Mouse (Mus musculus) heart, embryonic 15.5 days (tissue): Measurements from ENCODE around the gene Stox2. TPM values are rescaled to one million over a fixed set of nuclear protein-coding genes. Genes with fewer than 3 reads are reported as not detected.

Source experiments
- ATAC-seq: fragments of 200-750 bp; cut with Nextera tagmentation; replicated peaks from 2 replicates; pipeline ENCODE4 v1.8.0; 2017; ENCODE audit warnings: low read depth, moderate TSS enrichment; ENCODE audit not compliant: insufficient number of reproducible peaks, insufficient read depth, low FRiP score
- H3K27ac ChIP-seq: fragments of 300-500 bp; sonication (generic); 2 replicates; pipeline ENCODE4 v1.5.1; 2015; ENCODE audit warnings: mild to moderate bottlenecking, inconsistent platforms
- H3K27me3 ChIP-seq: fragments of 300-500 bp; sonication (generic); 2 replicates; pipeline ENCODE4 v1.6.1; 2015; ENCODE audit warnings: inconsistent platforms
- H3K36me3 ChIP-seq: fragments of 300-500 bp; sonication (generic); 2 replicates; pipeline ENCODE4 v1.6.1; 2015; ENCODE audit warnings: mild to moderate bottlenecking, inconsistent platforms
- H3K4me1 ChIP-seq: fragments of 300-500 bp; sonication (generic); replicated peaks from 2 replicates; pipeline ENCODE4 v1.6.1; 2015; ENCODE audit warnings: inconsistent platforms
- H3K4me2 ChIP-seq: fragments of 300-500 bp; sonication (generic); 2 replicates; pipeline ENCODE4 v1.6.1; 2015; ENCODE audit warnings: inconsistent platforms, mild to moderate bottlenecking, moderate library complexity
- H3K4me3 ChIP-seq: fragments of 300-500 bp; sonication (generic); 2 replicates; pipeline ENCODE4 v1.5.1; 2015; ENCODE audit warnings: mild to moderate bottlenecking, inconsistent platforms
- H3K9ac ChIP-seq: fragments of 300-500 bp; sonication (generic); 2 replicates; pipeline ENCODE4 v1.6.1; 2015; ENCODE audit warnings: mild to moderate bottlenecking, inconsistent platforms
- H3K9me3 ChIP-seq: fragments of 300-500 bp; sonication (generic); replicated peaks from 2 replicates; pipeline ENCODE4 v1.6.1; 2016; ENCODE audit warnings: inconsistent platforms
- WGBS: fragments of 180-500 bp; shearing (Covaris S2); methylation state at CpG from one replicate; pipeline ENCODE4 v1.1.7; 2015; ENCODE audit warnings: mixed read lengths; 5-methylcytosine and 5-hydroxymethylcytosine counted together
- polyA plus RNA-seq: library from polyadenylated mRNA; unstranded; fragments of >200 nt; fragmentation: Nextera tagmentation; extraction: Ambion mirVana; gene quantifications from 2 replicates; pipeline ENCODE4 v1.2.1, GENCODE M21; 2015

Stox2 gene
- polyA plus RNA-seq, 1 experiment from 2014 or later: 8.7 TPM

DNA sequence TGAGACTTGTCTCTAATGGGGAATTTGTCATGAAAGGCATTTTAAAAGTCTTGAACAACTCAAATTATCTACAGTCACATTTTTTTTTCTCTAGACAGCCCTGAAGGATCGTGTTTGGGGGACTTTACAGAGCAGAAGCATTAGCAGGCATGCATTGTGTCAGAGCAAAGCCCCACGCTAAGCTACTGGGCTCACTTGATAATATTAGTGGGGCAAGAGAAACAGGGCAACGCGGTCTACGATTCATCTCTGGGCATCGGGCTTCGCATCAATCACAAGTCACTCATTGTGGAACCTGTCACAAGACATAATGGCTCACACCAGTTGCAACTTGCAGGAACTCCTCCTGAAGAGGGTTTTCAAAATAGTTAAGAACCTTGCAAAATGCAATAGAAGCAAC is 205.9 kb downstream of the Stox2 start:
- no peak for ATAC-seq
- Histone ChIP-seq H3K4me1 (peaks cover 23% of the 10 kb centered on the region), H3K27me3 (no peaks in the 10 kb centered on the region), H3K36me3 (no peaks in the 10 kb centered on the region), H3K9me3 (no peaks in the 10 kb centered on the region), H3K4me3 (no peak overlapping the region), H3K27ac (no peak overlapping the region), H3K4me2 (no peak overlapping the region), H3K9ac (no peak overlapping the region)
- WGBS: 54% methylated on average over 7 of the region's 7 CpGs

DNA sequence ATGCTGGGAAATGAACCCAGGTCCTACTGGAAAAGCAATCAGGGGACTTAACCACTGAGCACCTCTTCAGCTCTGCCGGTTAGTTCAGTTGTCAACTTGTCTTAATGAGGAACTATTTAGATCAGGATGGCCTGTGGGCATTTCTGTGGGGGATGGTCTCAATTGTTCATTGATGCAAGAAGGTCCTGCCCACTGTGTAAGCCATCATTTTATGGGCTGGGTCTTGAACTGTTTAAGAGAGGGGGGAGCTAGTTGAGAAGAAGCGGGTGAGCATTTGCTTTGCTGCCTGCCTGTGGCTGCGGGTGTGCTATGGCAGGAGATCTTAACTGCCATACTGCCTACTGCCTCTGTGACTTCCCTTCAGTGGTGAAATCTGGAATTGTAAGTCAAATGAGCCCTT is 214.1 kb downstream of the Stox2 start:
- H3K27me3 ChIP-seq: no peaks in the 10 kb centered on the region
- no peak overlapping the region for H3K4me3 ChIP-seq
- no peak overlapping the region for H3K27ac ChIP-seq
- WGBS: 85% methylated on average over 3 of the region's 3 CpGs
- H3K4me1 ChIP-seq: peaks cover 27% of the 10 kb centered on the region
- H3K9me3 ChIP-seq: no peaks in the 10 kb centered on the region
- no peak overlapping the region for H3K9ac ChIP-seq
- ATAC-seq: no peak
- no peaks in the 10 kb centered on the region for H3K36me3 ChIP-seq
- H3K4me2 ChIP-seq: no peak overlapping the region

DNA sequence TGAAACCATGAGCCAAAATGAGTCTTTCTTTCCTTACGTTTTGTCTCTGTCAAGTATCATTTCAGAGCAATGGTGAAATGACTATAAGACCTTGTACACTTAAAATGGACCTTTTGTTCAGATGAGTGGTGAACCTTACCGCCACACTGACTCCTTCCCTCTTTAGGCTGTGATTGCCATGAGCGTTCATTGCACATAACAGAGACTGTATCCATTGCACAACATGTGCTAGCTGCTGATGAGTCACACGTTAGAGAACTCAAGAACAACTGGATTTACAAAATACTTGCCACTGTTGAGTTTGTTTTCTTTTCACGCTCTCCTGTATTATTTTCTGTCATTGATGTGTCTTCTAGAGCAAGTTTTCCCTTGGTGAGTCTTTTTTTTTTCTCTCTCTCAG is 216.1 kb downstream of the Stox2 start:
- Histone ChIP-seq H3K4me3 (no peak overlapping the region), H3K27me3 (no peaks in the 10 kb centered on the region), H3K9me3 (no peaks in the 10 kb centered on the region), H3K9ac (no peak overlapping the region), H3K4me2 (no peak overlapping the region), H3K36me3 (no peaks in the 10 kb centered on the region), H3K4me1 (peaks cover 22% of the 10 kb centered on the region), H3K27ac (no peak overlapping the region)
- 85% methylated on average over 5 of the region's 5 CpGs for WGBS
- ATAC-seq: no peak

DNA sequence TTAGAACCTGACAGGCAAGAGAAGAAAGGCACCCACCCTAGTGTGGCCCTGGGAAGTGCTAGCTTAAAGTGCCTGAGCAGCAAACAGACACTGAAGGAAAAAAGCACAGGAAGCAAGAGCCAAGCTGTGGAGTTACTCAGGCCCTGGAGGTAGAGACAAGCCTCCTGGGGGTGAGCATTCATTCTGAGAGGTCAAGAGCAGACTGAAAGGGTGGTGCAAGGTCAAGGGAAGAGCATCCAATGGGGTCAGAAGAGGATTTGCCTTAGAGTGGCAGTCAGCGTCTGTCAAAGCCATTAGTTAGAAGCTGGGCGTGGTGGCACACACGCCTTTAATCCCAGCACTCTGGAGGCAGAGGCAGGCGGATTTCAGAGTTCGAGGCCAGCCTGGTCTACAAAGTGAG is 224.3 kb downstream of the Stox2 start:
- no peak for ATAC-seq
- 83% methylated on average over 5 of the region's 5 CpGs for WGBS

DNA sequence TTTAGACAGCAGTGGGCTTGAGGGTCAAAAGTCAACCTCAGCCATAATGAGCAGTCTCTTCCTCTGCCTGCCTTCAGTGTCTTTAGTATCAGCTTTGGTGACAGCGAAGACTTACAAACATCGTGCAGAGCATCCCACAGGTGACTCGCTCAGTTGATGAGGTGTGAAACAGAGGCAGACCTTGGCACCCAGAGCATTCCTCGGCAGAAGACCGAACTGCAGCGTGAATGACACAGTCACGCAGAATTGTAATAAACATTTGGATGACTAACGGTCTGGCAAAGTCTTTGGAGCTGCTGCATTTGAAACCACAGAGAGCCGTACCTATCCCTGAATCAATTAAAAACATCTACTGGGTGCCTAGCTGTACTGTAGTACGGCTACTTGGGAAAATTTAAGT is 225.0 kb downstream of the Stox2 start:
- no peak overlapping the region for H3K27ac ChIP-seq
- 76% methylated on average over 10 of the region's 10 CpGs for WGBS
- no peaks in the 10 kb centered on the region for H3K27me3 ChIP-seq
- ATAC-seq: no peak
- no peak overlapping the region for H3K4me2 ChIP-seq
- H3K9ac ChIP-seq: no peak overlapping the region
- H3K9me3 ChIP-seq: no peaks in the 10 kb centered on the region
- no peaks in the 10 kb centered on the region for H3K36me3 ChIP-seq
- H3K4me1 ChIP-seq: peaks cover 20% of the 10 kb centered on the region
- H3K4me3 ChIP-seq: no peak overlapping the region

More for the DNA sequence above, 224.3 kb downstream of the Stox2 start:
- Histone ChIP-seq H3K4me2 (no peak overlapping the region), H3K9me3 (no peaks in the 10 kb centered on the region), H3K9ac (no peak overlapping the region), H3K27ac (no peak overlapping the region), H3K36me3 (no peaks in the 10 kb centered on the region), H3K4me1 (peaks cover 20% of the 10 kb centered on the region), H3K4me3 (no peak overlapping the region), H3K27me3 (no peaks in the 10 kb centered on the region)

DNA sequence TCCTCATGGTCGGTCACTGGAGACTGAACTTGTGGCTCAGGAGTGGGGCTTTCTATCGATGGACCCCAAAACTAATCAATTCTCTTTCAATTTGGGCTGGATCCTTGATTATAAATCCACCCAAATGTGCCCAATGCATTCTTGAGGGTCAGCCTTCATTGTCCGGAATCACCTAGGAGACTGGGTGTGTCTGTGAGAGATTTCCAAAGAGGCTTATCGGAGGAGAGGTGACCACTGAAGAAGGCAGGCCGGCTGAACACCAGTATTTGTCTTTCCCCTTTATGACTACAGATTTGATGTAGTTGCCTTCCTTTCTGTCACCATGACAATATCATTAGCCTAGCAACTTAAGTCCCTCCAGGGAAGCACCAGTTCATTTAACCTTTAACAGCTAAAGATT is 225.8 kb downstream of the Stox2 start:
- Histone ChIP-seq H3K4me2 (no peak overlapping the region), H3K4me3 (no peak overlapping the region), H3K36me3 (no peaks in the 10 kb centered on the region), H3K4me1 (peaks cover 20% of the 10 kb centered on the region), H3K27ac (no peak overlapping the region), H3K9ac (no peak overlapping the region), H3K27me3 (no peaks in the 10 kb centered on the region), H3K9me3 (no peaks in the 10 kb centered on the region)
- ATAC-seq: no peak
- 92% methylated on average over 5 of the region's 5 CpGs for WGBS

DNA sequence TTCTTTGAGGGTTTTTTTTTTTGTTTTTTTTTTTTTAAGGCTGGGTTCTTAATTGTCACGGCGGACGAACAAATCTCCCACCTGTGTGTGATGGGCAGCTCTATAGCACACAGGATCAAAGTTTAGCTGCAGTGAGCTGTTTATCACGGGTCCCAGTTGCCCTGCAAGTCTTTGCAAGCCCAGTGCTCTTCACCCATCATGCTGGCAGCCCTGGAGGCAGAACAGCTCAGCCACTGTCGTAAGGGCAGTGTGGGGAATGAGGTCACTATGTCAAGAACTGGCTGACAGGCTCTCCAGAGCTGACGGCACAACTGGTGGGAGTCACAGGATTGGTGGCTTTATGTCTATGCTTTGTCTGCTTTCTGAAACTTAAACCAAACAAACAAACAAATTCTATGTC is 227.6 kb downstream of the Stox2 start:
- Histone ChIP-seq H3K4me1 (peaks cover 20% of the 10 kb centered on the region), H3K9me3 (no peaks in the 10 kb centered on the region), H3K27ac (peak overlapping the region; percentile 74), H3K9ac (peak overlapping the region; percentile 6; the same call in 1 of the 2 replicates), H3K27me3 (no peaks in the 10 kb centered on the region), H3K4me2 (peak overlapping the region; percentile 41), H3K4me3 (no peak overlapping the region), H3K36me3 (no peaks in the 10 kb centered on the region)
- peak; percentile 79 for ATAC-seq
- 29% methylated on average over 6 of the region's 6 CpGs for WGBS

DNA sequence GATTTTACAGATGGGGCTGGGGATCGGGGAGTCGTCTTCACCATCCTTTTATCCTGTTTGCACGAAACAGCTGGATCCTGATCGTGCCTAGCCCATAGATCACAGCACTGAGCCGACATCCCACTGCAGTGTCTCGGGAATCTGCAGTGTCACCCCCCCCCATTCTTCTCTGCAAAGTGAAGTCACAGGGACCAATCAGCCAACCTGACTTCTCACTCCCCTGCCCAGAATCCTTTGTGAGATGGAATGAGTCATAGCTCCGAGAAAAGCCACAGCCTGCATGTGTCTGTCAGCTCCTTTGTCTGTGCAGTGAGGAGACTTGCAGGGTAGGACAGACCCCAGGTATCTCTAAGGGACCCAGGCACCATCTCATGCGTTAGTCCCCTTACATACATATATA is 228.1 kb downstream of the Stox2 start:
- peak overlapping the region; percentile 41 for H3K4me2 ChIP-seq
- H3K4me1 ChIP-seq: peaks cover 20% of the 10 kb centered on the region
- H3K9ac ChIP-seq: no peak overlapping the region
- H3K27me3 ChIP-seq: no peaks in the 10 kb centered on the region
- ATAC-seq: peak; percentile 84
- no peak overlapping the region for H3K4me3 ChIP-seq
- WGBS: 21% methylated on average over 8 of the region's 8 CpGs
- peak overlapping the region; percentile 74 for H3K27ac ChIP-seq
- no peaks in the 10 kb centered on the region for H3K9me3 ChIP-seq
- no peaks in the 10 kb centered on the region for H3K36me3 ChIP-seq

DNA sequence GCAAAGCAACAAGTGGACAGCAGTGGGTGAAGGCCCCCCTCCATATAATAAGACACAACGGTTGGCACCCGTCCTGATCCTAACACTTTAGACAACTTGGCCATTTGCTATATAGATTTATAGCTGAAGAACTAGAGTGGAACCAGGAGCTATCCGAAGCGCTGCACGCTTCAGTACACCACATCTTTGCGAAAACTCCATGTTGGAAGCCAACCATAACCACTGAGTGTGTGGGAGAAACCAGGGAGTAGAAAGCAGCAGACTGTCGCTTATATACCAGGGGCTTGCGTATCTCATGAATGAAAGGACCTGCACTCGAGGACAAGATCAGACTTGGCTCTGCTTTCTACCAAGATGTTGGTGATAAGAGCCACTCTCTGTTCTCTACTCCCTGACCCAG is 234.0 kb downstream of the Stox2 start:
- H3K9me3 ChIP-seq: no peaks in the 10 kb centered on the region
- no peak overlapping the region for H3K27ac ChIP-seq
- peaks cover 8% of the 10 kb centered on the region for H3K4me1 ChIP-seq
- ATAC-seq: no peak
- no peaks in the 10 kb centered on the region for H3K27me3 ChIP-seq
- H3K9ac ChIP-seq: no peak overlapping the region
- no peak overlapping the region for H3K4me3 ChIP-seq
- no peaks in the 10 kb centered on the region for H3K36me3 ChIP-seq
- H3K4me2 ChIP-seq: no peak overlapping the region
- 89% methylated on average over 9 of the region's 9 CpGs for WGBS

DNA sequence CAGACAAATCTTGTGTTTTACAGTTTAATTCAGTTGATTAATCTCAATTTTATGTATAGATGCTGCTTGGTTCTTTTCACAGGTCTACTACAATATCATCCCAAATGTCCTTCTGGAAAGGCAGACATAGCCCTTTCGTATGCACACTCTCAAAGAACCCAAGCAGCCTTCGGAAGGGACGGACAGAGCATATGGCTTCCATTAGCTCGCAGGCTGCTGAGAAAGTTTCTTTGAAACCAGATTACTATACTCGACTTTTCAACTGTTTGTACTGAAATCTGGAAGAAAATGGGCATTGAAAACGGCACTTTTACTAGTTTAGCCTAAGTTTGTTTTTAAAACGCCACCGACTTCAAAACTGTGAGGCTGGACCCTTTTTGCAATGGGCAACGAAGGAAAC is 234.9 kb downstream of the Stox2 start:
- no peak for ATAC-seq
- Histone ChIP-seq H3K4me2 (no peak overlapping the region), H3K9ac (no peak overlapping the region), H3K4me3 (no peak overlapping the region), H3K9me3 (no peaks in the 10 kb centered on the region), H3K27ac (no peak overlapping the region), H3K27me3 (no peaks in the 10 kb centered on the region), H3K36me3 (no peaks in the 10 kb centered on the region), H3K4me1 (peaks cover 15% of the 10 kb centered on the region)
- 74% methylated on average over 9 of the region's 9 CpGs for whole genome bisulfite sequencing

DNA sequence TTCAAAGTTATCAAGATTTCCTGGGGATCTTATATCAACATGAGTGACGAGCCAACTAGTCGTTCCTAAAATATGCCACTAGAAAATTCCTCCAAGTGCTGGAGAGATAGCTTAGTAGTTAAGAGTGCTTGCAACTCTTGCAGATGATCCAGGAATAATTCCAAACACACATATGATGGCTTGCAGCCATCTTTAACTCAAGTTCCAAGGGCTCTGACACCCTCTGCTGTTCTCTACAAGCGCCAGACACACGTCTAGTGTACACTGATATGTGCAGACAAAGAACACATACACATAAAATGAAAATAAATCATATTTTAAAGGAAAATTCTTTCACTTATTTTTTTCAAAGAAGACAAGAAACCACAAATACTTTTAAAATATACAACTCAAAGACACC is 237.9 kb downstream of the Stox2 start:
- Histone ChIP-seq H3K9ac (no peak overlapping the region), H3K4me2 (no peak overlapping the region), H3K36me3 (no peaks in the 10 kb centered on the region), H3K27me3 (no peaks in the 10 kb centered on the region), H3K4me1 (peaks cover 21% of the 10 kb centered on the region), H3K4me3 (no peak overlapping the region), H3K9me3 (no peaks in the 10 kb centered on the region; the same call in 1 of the 2 replicates), H3K27ac (no peak overlapping the region)
- no peak for ATAC-seq
- 44% methylated on average over 4 of the region's 4 CpGs for WGBS

DNA sequence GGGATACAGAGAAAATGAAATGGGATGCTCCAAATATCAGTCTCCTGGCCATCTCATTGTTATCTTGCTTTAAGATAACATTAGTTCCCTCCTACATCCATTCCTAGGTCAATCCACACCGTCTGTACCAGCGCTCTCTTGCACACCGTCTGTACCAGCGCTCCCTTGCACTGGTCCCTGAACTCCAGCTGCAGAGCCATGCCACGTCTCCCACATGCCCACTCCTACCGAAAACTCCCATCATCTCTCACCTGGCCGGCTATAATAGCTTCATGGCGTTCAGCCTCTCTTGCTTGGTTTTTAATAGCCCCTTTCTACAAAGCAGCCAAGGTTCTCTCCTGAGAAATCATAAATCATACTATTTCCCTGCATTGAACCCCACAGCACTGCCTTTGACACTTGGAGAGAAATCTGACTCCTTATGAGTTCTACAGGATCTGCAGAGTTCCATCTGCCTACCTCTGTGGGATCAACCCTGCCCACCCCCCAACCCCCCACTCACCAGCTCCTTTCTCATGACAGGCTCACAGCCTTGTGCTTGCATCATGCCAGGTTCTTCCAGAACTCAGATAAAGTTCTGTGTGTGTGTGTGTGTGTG is 239.4 kb downstream of the Stox2 start:
- WGBS: 62% methylated on average over 8 of the region's 8 CpGs
- no peak for ATAC-seq
- peaks cover 21% of the 10 kb centered on the region for H3K4me1 ChIP-seq
- no peak overlapping the region for H3K9ac ChIP-seq
- H3K36me3 ChIP-seq: 0 out of 2 replicates have a peak, but pooled peaks cover under 1% of the 10 kb centered on the region
- no peak overlapping the region for H3K4me2 ChIP-seq
- H3K27ac ChIP-seq: no peak overlapping the region
- H3K4me3 ChIP-seq: no peak overlapping the region
- H3K9me3 ChIP-seq: no peaks in the 10 kb centered on the region; the same call in 1 of the 2 replicates
- H3K27me3 ChIP-seq: no peaks in the 10 kb centered on the region
